Mouse (Mus musculus): ENCODE data around the gene Brwd1.
"Not testable (repeated sequence)": the region's sequence is repeated elsewhere in the genome, so short reads cannot be mapped to it uniquely, and the experiment has no call there.

The Brwd1 gene

GRCm38 (mm10) chr16:96081331-96081730 is 995 bp downstream of the Brwd1 start:
- peak; percentile 90 for DNase-seq (ENCODE audit: low read depth, low spot score)

- DNase-seq (ENCODE audit: low read depth, low spot score), result no peak
These were observed 1.8 kb downstream of the Brwd1 start for GRCm38 (mm10) chr16:96080524-96080923.

- no peak for DNase-seq (ENCODE audit: low read depth, low spot score)
These were observed 14.0 kb downstream of the Brwd1 start for GRCm38 (mm10) chr16:96068364-96068763.

DNA sequence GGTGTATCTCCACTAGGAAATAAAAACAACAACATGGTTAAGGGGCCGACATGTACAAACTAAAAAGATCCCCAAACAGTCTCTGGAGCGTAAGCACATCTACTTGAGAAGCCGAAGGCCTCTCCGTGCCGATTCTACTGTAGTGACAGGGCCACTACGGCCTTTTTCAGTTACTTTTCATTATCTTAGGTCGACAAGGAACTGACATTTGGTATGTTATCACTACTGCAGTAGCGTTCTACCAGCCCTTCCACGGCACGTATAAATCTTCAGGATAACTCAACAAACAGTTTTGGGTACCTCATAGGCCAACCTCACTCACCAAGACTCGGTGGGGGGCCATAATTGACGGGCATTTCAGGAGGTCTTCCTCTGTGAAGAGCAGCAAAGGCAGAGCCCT is 16.2 kb downstream of the Brwd1 start:
- DNase-seq (ENCODE audit: low read depth, low spot score), result no peak

GRCm38 (mm10) chr16:96064649-96065048 is 17.7 kb downstream of the Brwd1 start:
- DNase-seq (ENCODE audit: low read depth, low spot score), result peak; percentile 34

DNA sequence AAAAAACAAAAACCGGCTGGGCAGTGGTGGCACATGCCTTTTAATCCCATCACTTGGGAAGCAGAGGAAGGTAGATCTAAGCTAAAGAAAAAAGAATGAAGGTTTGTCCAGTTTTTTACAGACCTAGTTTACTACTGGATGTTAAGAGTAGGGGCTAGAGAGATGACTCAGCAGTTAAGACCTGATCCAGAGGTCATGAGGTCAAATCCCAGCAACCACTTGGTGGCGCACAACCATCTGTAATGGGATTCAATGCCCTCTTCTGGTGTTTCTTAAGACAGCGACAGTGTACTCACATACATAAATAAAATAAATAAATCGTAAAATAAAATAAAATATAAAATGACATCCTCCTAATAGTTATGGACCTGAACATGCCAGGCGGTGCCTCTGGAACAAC is 38.2 kb downstream of the Brwd1 start:
- DNase-seq (ENCODE audit: low read depth, low spot score), result peak; percentile 91

DNA sequence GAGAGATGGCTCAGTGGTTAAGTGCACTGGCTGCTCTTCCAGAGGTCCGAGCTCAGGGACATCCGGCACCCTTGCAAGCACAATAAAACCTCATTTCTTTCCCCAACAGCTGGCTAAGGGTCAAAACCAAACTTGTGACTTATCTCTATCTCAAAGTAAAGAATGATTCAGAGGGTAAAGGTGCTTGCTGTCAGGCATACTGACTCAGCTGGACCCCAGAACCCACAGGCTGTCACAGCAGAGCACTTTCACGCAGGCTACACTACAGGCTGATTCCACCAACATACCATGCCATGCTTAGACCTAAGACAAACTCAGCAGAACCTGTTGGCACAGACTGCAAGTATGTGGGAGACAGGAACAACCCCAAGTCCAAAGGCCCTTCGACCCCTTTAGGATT is 41.6 kb downstream of the Brwd1 start:
- no peak for DNase-seq (ENCODE audit: low read depth, low spot score)

DNA sequence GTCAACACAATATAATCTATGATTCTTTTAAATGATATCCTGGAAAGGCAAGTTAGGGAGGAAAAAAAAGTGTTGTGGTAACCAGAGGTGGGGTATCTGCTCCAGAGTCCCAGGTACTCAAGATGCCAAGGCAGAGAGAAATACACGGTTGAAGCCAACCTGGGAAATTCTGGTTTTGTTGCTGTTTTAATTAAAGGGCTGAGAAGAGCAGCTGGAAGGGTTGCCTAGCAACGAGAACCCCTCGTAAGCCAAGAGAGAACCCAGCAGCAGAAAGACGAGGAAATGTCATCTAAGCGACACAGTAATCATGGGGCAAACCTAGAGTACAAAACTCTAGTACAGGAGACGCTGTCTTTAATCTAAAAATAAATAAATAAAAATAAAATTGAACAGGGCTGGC is 42.8 kb downstream of the Brwd1 start:
- DNase-seq (ENCODE audit: low read depth, low spot score), result no peak

GRCm38 (mm10) chr16:96034473-96034872 is 47.9 kb downstream of the Brwd1 start:
- DNase-seq (ENCODE audit: low read depth, low spot score), result no peak

DNA sequence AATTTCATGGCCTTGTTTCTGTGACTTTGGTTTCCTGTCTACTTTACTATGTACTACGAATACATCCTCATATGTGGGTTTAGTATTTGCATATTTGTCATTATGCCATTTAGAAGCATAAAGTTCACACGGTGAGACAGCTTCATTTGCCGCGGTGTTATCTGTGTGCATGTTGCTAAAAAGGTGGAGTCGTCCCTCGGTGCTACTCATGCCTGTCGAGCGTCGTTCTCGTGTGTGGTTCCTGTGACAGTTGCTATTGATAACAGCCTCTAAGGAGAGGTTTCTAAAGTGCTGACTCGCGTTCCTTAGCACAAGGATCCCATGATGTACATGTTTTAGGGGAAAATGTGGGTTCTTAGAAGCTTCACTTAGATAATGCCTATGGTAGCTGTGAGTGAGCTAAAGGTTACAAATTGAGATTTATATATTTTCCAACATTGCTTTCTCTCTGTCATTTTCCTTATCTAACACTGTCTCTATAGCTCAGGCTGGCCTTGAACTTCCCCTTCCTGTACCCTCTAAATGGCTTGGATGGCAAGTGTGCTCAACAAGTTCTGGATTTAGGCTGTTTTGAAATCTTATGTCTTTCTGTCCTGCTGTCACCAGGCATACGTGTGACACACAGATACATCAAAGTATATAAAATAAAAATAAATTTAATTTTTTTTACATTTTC is 49.8 kb downstream of the Brwd1 start:
- no peak for DNase-seq (ENCODE audit: low read depth, low spot score)

- DNase-seq (ENCODE audit: low read depth, low spot score), result no peak
These were observed 51.7 kb downstream of the Brwd1 start for GRCm38 (mm10) chr16:96030476-96031102.

- no peak for DNase-seq (ENCODE audit: low read depth, low spot score)
These were observed 56.1 kb downstream of the Brwd1 start for GRCm38 (mm10) chr16:96026256-96026655.

DNA sequence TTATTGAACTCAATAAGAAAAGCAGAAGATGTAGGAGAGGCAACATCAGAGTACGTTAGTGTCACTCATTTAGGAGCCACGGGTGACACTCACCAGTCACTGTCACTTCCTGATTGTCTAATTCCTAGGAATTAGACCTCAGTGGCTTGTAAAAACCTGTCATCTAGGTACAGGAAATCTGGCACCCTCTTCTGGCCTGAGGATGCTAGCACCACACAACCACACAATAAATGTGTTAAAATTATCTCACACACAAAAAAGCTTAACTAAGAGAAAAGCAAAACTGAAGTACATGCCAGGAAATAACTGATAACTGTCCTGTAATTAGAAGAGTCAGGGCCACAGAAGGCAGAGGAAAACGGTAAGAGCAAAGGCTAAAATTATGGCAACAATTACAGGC is 57.1 kb downstream of the Brwd1 start:
- no peak for DNase-seq (ENCODE audit: low read depth, low spot score)

DNA sequence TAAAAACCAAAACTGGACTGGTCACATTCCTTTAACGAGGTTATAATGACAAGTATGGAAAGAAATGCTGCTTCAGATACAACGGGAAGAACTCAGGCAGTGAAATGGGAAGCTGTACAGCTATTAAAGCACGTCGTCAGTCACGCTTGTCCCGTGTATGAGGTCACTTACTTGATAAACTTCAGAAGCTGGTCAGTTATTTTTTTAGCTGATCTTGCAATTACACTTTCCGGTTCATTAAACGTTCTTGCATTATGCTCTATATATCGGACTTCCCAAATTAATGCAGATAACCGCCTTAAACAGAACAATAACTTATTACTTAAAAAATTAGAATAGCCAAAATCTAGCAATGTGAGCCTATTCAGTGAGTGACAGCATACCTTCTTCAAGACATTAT is 61.3 kb downstream of the Brwd1 start:
- no peak for DNase-seq (ENCODE audit: low read depth, low spot score)

DNA sequence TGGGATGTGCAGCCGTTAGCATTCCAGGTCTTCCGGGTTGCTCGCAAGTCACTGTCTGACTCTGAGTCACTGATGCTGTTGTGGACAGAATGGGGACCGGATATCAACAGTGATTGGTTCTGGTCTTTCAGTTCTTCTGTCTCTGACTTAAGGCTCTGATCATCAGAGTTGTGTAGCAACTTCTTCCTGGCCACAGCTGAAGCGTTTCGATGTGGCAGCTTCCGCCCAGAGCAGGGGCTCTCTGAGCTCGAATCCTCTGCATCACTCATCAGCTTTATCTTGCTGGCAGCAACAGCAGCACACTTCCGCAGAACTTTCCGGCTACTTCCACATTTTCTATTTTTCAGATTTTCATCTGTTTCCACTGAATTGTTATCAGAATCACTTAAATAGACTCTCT is 73.2 kb downstream of the Brwd1 start:
- not testable (repeated sequence) for DNase-seq (ENCODE audit: low read depth, low spot score)

GRCm38 (mm10) chr16:96004278-96004677 is 78.0 kb downstream of the Brwd1 start:
- not testable (repeated sequence) for DNase-seq (ENCODE audit: low read depth, low spot score)

- no peak for DNase-seq (ENCODE audit: low read depth, low spot score)
These were observed 83.0 kb downstream of the Brwd1 start for GRCm38 (mm10) chr16:95999291-95999690.

DNA sequence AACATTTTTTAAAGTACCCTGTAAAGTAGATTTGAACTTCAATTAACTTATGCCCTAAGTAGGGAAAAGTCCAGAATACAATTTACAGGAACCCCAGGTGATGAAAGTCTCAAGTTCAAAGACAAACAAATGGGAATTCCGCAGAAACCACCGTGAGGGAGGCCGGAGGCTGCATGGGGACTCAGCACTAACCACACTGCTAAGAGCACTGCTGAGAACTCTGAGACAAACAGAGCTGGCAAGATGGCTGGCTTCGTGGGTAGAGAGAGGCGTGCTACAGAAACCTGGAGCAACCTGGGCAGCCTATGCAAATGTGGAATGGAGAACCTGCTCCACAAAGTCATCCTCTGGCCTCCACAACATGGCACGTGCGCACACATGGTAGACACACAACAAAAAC is 86.2 kb downstream of the Brwd1 start:
- DNase-seq (ENCODE audit: low read depth, low spot score), result no peak

DNA sequence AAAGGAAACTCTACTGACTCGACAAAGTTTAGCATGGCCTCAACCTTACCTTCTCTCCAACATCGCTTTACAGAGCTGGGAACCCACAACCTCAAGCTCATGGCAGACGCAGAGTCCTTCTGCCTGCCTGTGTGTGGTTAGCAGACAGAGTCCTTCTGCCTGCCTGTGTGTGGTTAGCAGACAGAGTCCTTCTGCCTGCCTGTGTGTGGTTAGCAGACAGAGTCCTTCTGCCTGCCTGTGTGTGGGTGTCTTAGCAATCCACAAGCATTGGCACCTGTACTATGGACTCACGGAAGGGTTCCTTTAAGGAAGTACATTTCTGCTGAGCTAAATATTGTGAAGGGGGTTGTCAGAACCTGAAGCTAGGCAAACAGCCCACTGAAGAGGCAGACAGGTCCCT is 87.8 kb downstream of the Brwd1 start:
- not testable (repeated sequence) for DNase-seq (ENCODE audit: low read depth, low spot score)

- no peak for DNase-seq (ENCODE audit: low read depth, low spot score)
These were observed 89.7 kb downstream of the Brwd1 start for GRCm38 (mm10) chr16:95992596-95992995.

DNA sequence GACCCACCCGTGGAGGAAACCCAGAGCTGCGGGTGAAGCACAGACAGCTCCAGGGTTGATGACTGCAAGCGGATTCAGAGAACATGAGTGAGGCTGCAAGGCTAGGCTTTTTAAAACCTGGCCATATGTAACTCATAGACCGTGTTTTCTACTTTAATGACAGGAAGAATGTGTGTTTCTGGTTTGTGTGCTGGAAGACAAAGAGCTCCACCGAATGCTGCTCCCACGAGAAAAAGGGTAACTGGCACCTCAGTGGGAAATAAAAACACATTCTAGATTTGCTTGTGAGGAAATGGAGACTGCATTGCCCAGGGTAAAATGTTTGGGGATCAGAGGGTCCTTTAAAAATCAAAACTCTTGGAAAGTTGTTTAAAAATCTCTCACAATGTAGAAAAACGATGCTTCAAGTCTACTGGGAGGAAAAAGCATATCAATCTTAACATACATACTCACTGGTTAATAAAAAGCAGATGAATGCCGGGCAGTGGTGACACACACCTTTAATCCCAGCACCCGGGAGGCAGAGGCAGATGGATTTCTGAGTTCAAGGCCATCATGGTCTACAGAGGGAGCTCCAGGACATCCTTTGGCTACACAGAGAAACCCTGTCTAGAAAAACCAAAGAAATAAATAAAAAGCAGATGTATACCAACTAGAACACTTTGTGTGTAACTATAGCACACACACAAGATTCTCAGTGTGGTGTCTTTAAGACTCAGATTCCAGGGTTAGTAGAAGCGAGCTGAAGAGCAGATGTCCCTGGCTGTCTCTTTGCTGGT is 91.0 kb downstream of the Brwd1 start:
- no peak for DNase-seq (ENCODE audit: low read depth, low spot score)

DNA sequence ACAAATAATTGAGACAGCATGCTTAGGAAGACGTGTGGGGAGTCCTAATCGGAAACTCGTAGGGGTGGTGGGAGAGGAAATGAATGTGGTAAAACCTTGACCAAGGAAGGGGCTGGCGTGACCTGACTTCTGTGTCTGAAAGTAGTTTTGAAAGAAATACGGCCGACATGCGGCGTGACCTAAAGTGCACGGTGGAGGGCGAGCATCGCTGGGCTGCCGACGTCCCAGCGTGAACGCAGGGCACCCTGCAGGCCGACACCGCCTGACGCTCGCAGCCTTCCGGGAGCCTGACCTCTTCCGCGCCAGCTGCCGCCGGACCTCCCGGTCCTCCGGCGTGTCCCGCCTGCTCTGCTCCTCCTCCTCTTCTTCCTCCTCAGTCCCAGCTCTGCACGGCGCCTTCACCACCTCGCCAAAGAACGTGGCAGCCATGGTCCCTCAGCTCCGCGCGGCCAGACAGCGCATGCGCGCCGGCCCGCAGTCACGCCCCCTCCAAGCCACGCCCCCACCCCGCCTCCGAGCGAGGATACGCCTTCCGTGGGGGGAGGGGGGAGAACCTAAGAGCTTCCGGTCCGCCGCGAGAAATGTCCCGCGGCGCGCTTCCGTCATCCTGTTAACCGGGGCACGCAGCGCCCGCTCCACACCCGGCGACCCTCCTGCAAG is 91.7 kb downstream of the Brwd1 start, which contains the start of gene Psmg1:
Psmg1 (minus strand) TSS at position 499 of the 660 bp plus-strand sequence.
- DNase-seq (ENCODE audit: low read depth, low spot score), result peak; percentile 95

Data from ES-CJ7 (cell line).